Mouse (Mus musculus) limb, embryonic 10.5 days (tissue): ENCODE measurements around the gene Mapk8ip1. TPM values are rescaled to one million over a fixed set of nuclear protein-coding genes. Genes with fewer than 3 reads are reported as not detected.

ENCODE experiments used
- DNase-seq: peaks from one replicate; pipeline ENCODE4 v3.0.0-alpha.2; 2017; ENCODE audit warnings: low spot score
- H3K27ac ChIP-seq: fragments of 300-500 bp; sonication (generic); 2 replicates; pipeline ENCODE4 v1.5.1; 2016; ENCODE audit warnings: mild to moderate bottlenecking
- H3K27me3 ChIP-seq: fragments of 300-500 bp; sonication (generic); 2 replicates; pipeline ENCODE4 v1.6.1; 2016; ENCODE audit warnings: low read depth, mild to moderate bottlenecking; ENCODE audit not compliant: poor library complexity, severe bottlenecking
- H3K36me3 ChIP-seq: fragments of 300-500 bp; sonication (generic); 2 replicates; pipeline ENCODE4 v1.6.1; 2016; ENCODE audit warnings: mild to moderate bottlenecking, moderate library complexity
- H3K4me1 ChIP-seq: fragments of 300-500 bp; sonication (generic); 2 replicates; pipeline ENCODE4 v1.6.1; 2016
- H3K4me3 ChIP-seq: fragments of 300-500 bp; sonication (generic); 2 replicates; pipeline ENCODE4 v1.5.1; 2016; ENCODE audit warnings: mild to moderate bottlenecking, moderate library complexity
- H3K9me3 ChIP-seq: fragments of 300-500 bp; sonication (generic); replicated peaks from 2 replicates; pipeline ENCODE4 v1.6.1; 2016; ENCODE audit warnings: mild to moderate bottlenecking
- WGBS: fragments of 180-500 bp; shearing (Covaris S2); methylation state at CpG from one replicate; pipeline ENCODE4 v1.1.7; 2016; 5-methylcytosine and 5-hydroxymethylcytosine counted together
- polyA plus RNA-seq: library from polyadenylated mRNA; unstranded; fragments of >200 nt; fragmentation: Nextera tagmentation; extraction: Ambion mirVana; gene quantifications from 2 replicates; pipeline ENCODE4 v1.2.1, GENCODE M21; 2016

Mapk8ip1 gene
- polyA plus RNA-seq, 1 experiment from 2014 or later: 36.3 TPM

DNA sequence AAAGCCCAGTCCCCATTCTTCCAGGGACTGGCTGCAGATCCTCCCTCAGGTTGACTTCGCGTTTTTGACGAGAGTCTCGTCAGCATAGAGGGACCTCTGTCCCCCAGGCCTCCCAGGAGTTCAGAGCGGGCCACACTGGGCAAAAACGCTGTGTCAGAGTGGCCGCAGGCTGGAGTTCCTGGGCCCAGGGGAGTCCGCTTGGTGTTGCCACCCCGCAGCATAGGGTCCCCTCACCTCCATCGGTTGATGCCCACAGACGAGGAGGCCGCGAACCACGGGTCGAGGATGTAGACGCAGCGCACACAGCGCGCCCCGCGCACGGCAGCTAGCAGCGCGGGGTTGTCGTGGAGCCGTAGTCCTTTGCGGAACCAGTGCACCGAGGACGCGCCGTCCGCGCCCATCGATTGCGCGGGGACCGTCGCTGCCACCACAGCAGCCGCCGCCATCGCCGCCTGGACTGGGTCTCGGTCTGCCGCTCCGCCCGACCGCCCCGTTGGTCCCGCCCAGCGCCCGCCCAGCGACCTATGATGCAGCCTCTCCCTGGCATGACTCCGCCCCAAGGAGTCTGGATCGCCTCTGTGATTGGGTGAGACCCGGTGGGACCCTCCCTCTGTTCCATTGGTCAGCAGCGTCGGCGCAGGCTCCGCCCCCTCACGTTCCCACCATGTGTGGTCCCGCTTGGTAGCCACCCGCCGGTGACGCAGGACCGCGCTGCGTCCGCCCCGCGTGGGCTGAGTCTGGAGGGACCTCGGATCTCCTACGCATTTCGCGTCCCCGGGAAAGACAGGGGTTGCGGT, 32.7 kb upstream of the Mapk8ip1 start, which contains the start of gene Cry2:
Gene Cry2, minus strand, starts transcription at position 466 of the 797 bp plus-strand sequence.
- Histone ChIP-seq H3K36me3 (no peaks in the 10 kb centered on the region), H3K4me1 (peaks cover 39% of the 10 kb centered on the region), H3K4me3 (peak within 1 kb of the TSS; percentile 74), H3K27me3 (no peaks in the 10 kb centered on the region), H3K9me3 (no peaks in the 10 kb centered on the region), H3K27ac (peak within 1 kb of the TSS; percentile 82)
- WGBS: under 1% methylated on average over 76 of the region's 76 CpGs
- DNase-seq: peak; percentile 97

DNA sequence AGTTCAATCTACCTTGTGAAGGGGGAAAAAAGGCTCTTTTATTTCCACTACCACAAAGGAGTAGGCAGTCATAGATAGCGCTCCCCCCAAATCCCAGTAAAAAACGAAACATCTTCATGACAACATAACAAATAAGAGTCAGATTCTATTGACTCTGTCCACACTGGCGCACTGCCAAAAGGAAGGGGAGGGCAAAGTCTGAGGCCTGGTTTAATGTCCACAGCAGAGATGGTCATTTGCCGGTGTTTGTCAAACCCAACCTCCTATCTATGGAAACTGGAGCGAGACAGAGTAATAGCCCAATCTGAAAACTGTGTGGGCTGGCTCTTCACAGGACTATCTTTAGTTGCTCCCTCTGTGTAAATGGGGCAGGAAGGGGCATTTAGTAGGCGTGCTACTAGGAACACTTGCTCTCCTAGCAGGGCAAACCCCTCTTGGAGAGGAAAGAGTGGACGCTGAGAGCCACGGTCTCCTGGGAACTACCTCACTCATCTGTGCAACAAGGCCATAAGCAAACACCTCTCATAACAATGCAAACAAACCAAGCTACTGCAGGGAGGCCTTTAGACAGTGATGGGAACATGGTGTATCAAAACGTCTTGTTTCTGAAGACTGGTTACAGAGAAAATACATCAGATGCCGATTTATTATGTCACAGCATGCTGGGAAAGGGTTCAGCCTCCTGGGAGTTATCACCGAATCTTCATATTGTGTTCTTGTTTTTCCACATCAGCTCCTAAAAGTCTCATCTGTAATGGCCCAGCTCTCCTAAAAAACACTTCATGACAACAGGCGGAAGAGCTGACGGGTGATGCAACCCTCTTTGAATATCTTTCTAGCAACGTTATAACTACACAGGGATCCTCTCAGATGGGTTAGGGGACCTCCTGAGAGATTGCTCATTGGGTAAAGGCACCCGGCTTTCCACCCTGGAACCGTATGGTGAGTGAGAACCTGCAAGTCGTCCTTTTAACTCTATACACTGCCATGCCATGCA, 31.5 kb upstream of the Mapk8ip1 start:
- Histone ChIP-seq H3K4me1 (peaks cover 44% of the 10 kb centered on the region), H3K4me3 (peak overlapping the region; percentile 74), H3K27me3 (no peaks in the 10 kb centered on the region), H3K36me3 (no peaks in the 10 kb centered on the region), H3K9me3 (no peaks in the 10 kb centered on the region), H3K27ac (no peak overlapping the region)
- no peak for DNase-seq
- WGBS: 65% methylated on average over 17 of the region's 17 CpGs

- Histone ChIP-seq H3K27me3 (no peaks in the 10 kb centered on the region), H3K4me1 (peaks cover 44% of the 10 kb centered on the region), H3K36me3 (peaks cover 2% of the 10 kb centered on the region; the same call in 1 of the 2 replicates), H3K9me3 (no peaks in the 10 kb centered on the region), H3K27ac (no peak overlapping the region), H3K4me3 (peak overlapping the region; percentile 22; the same call in 1 of the 2 replicates)
- WGBS: 45% methylated on average over 11 of the region's 11 CpGs
- DNase-seq: no peak
These were observed 30.6 kb upstream of the Mapk8ip1 start for GRCm38 (mm10) chr2:92431611-92432179.

GRCm38 (mm10) chr2:92430723-92431541, 29.9 kb upstream of the Mapk8ip1 start:
- H3K4me3 ChIP-seq: peak overlapping the region; percentile 22; the same call in 1 of the 2 replicates

DNA sequence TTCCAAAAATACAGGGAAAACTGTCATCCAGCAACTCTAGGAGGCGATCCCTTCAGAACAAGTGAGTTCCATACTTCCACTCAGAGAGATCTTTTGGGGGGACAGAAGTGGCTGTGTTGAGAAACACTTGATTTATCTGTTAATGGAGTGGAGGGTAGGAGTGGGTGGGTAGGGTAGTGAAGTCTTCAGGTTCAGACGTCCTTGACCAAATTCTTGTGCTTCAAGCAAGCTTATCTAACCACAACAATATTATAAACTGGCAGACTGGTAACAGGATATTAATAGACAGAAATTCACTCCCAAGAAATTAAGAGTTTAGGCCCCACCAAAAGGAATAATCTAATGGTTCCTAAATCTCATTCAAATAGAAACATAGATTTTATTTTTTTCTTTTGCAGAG, 29.0 kb upstream of the Mapk8ip1 start:
- Histone ChIP-seq H3K4me1 (peaks cover 44% of the 10 kb centered on the region), H3K27ac (no peak overlapping the region), H3K36me3 (peaks cover 17% of the 10 kb centered on the region), H3K9me3 (no peaks in the 10 kb centered on the region), H3K4me3 (no peak overlapping the region), H3K27me3 (no peaks in the 10 kb centered on the region)
- WGBS: 82% methylated on average over 2 of the region's 2 CpGs
- no peak for DNase-seq

More at GRCm38 (mm10) chr2:92430723-92431541, 29.9 kb upstream of the Mapk8ip1 start:
- no peak for DNase-seq
- peaks cover 44% of the 10 kb centered on the region for H3K4me1 ChIP-seq
- no peaks in the 10 kb centered on the region for H3K27me3 ChIP-seq
- H3K36me3 ChIP-seq: peaks cover 9% of the 10 kb centered on the region
- 73% methylated on average over 21 of the region's 21 CpGs for WGBS
- no peak overlapping the region for H3K27ac ChIP-seq
- H3K9me3 ChIP-seq: no peaks in the 10 kb centered on the region

DNA sequence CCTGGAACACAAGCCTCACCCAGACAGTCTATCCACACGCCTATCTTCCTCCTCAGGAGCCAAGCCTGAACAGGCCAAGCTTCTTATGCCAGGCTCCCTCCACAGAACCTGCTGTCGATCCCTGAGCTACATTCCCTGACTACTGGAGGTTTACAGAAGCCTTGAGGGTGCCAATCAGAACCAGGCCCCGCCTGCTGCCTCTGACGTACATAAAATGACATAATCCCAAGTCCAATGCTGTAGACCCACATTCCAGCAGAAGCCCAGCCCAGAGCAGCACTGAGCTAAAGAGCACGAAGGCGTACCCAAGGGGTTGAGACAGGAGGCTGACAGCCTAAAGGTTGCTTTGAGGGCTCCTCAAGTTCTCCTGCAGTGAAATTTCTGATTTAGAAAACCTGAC, 26.8 kb upstream of the Mapk8ip1 start:
- Histone ChIP-seq H3K4me3 (no peak overlapping the region), H3K4me1 (peaks cover 29% of the 10 kb centered on the region), H3K9me3 (no peaks in the 10 kb centered on the region), H3K27ac (no peak overlapping the region), H3K36me3 (peaks cover 39% of the 10 kb centered on the region), H3K27me3 (no peaks in the 10 kb centered on the region)
- 72% methylated on average over 6 of the region's 6 CpGs for WGBS
- no peak for DNase-seq

DNA sequence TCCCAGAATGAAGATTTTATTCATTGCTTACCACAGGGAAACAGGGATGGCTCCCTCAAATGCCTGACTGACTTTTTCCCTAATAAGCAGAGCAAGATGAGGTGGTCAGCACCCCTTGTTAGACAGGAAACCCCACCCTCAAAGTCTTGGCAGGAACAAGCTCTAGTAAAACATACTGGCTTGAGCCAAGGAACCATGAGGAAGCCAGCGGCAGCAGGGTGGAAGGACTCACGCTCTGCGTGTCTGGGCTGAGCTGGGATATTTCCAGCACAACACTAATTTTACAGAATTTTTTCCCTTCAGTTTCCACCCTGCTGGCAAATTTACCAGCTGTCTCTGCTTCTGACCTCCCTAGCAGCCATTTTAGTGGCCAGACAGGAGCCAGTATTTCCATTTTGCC, 25.4 kb upstream of the Mapk8ip1 start:
- DNase-seq: no peak
- 93% methylated on average over 3 of the region's 3 CpGs for WGBS
- Histone ChIP-seq H3K4me3 (no peak overlapping the region), H3K27ac (no peak overlapping the region), H3K36me3 (peaks cover 53% of the 10 kb centered on the region), H3K9me3 (no peaks in the 10 kb centered on the region), H3K27me3 (no peaks in the 10 kb centered on the region), H3K4me1 (peaks cover 14% of the 10 kb centered on the region)

DNA sequence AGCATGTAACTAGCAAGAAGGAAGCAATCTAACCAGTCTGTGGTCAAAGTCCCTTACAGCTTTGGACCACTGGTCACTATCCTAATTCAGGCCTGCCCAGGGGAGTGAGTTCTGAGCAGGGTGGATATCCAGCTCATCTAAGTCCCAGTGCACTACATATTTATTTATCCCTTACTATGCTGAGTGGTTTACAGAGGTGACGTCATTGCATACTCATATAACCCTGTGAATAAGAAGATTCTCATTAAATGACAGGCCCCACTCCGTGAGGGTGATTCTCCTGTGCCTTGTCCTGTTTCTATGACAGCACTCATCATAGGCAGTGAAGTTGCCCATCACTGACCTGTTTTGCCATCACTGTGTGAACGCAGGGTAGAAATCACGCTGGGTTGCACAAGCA, 24.3 kb upstream of the Mapk8ip1 start:
- Histone ChIP-seq H3K4me1 (peaks cover 7% of the 10 kb centered on the region; the same call in 1 of the 2 replicates), H3K9me3 (no peaks in the 10 kb centered on the region), H3K27me3 (no peaks in the 10 kb centered on the region), H3K36me3 (peaks cover 64% of the 10 kb centered on the region), H3K4me3 (no peak overlapping the region), H3K27ac (no peak overlapping the region)
- WGBS: 89% methylated on average over 4 of the region's 4 CpGs
- DNase-seq: no peak

GRCm38 (mm10) chr2:92424462-92425308, 23.6 kb upstream of the Mapk8ip1 start:
- Histone ChIP-seq H3K36me3 (peaks cover 71% of the 10 kb centered on the region), H3K4me1 (peaks cover 7% of the 10 kb centered on the region; the same call in 1 of the 2 replicates), H3K27ac (no peak overlapping the region), H3K4me3 (no peak overlapping the region), H3K9me3 (no peaks in the 10 kb centered on the region), H3K27me3 (no peaks in the 10 kb centered on the region)
- WGBS: 92% methylated on average over 9 of the region's 9 CpGs
- DNase-seq: no peak

- H3K27ac ChIP-seq: no peak overlapping the region
- no peaks in the 10 kb centered on the region for H3K9me3 ChIP-seq
- DNase-seq: no peak
- H3K4me3 ChIP-seq: no peak overlapping the region
- WGBS: 89% methylated on average over 9 of the region's 9 CpGs
- H3K4me1 ChIP-seq: peaks cover 7% of the 10 kb centered on the region; the same call in 1 of the 2 replicates
- peaks cover 79% of the 10 kb centered on the region for H3K36me3 ChIP-seq
- no peaks in the 10 kb centered on the region for H3K27me3 ChIP-seq
These were observed 22.8 kb upstream of the Mapk8ip1 start for GRCm38 (mm10) chr2:92423702-92424461.

GRCm38 (mm10) chr2:92423156-92423555, 22.1 kb upstream of the Mapk8ip1 start:
- DNase-seq: no peak
- H3K9me3 ChIP-seq: no peaks in the 10 kb centered on the region
- no peak overlapping the region for H3K27ac ChIP-seq
- peaks cover 86% of the 10 kb centered on the region for H3K36me3 ChIP-seq
- no peaks in the 10 kb centered on the region for H3K27me3 ChIP-seq
- no peak overlapping the region for H3K4me3 ChIP-seq
- peaks cover 6% of the 10 kb centered on the region; the same call in 1 of the 2 replicates for H3K4me1 ChIP-seq
- 96% methylated on average over 9 of the region's 9 CpGs for WGBS
